Mouse (Mus musculus) thymus, postnatal 14 days (tissue): ENCODE results near the gene Tnfsfm13.

ENCODE experiments used
- DNase-seq: peaks from one replicate; pipeline ENCODE4 v3.0.0; 2021

The Tnfsfm13 gene

GRCm38 (mm10) chr11:69695361-69696181, at the start of gene Tnfsfm13, which contains the start of gene Tnfsf12:
TSS of gene Tnfsfm13 (minus strand) at chr11:69696098.
TSS of gene Tnfsf12 (minus strand) at chr11:69695849.
- DNase-seq = no peak

GRCm38 (mm10) chr11:69731408-69731807, 35.5 kb upstream of the Tnfsfm13 start:
- DNase-seq = peak; percentile 14

GRCm38 (mm10) chr11:69729063-69729462, 33.2 kb upstream of the Tnfsfm13 start:
- DNase-seq = peak; percentile 78

GRCm38 (mm10) chr11:69725951-69726350, 30.1 kb upstream of the Tnfsfm13 start:
- no peak for DNase-seq

GRCm38 (mm10) chr11:69723074-69723473, 27.2 kb upstream of the Tnfsfm13 start:
- no peak for DNase-seq

- no peak for DNase-seq
Measured at GRCm38 (mm10) chr11:69720852-69721251, 25.0 kb upstream of the Tnfsfm13 start.

GRCm38 (mm10) chr11:69719423-69719822, 23.5 kb upstream of the Tnfsfm13 start:
- no peak for DNase-seq

- no peak for DNase-seq
Measured at GRCm38 (mm10) chr11:69718661-69719060, 22.8 kb upstream of the Tnfsfm13 start.

- DNase-seq = no peak
Measured at GRCm38 (mm10) chr11:69716953-69717352, 21.1 kb upstream of the Tnfsfm13 start.

- no peak for DNase-seq
Measured at GRCm38 (mm10) chr11:69715929-69716328, 20.0 kb upstream of the Tnfsfm13 start.

GRCm38 (mm10) chr11:69715482-69715881, 19.6 kb upstream of the Tnfsfm13 start:
- DNase-seq = no peak

GRCm38 (mm10) chr11:69714636-69715329, 18.9 kb upstream of the Tnfsfm13 start:
- no peak for DNase-seq

GRCm38 (mm10) chr11:69712954-69713672, 17.2 kb upstream of the Tnfsfm13 start:
- DNase-seq = no peak

- no peak for DNase-seq
Measured at GRCm38 (mm10) chr11:69711082-69711481, 15.2 kb upstream of the Tnfsfm13 start.

GRCm38 (mm10) chr11:69710470-69710869, 14.6 kb upstream of the Tnfsfm13 start:
- DNase-seq = no peak

- DNase-seq = no peak
Measured at GRCm38 (mm10) chr11:69709554-69710446, 13.9 kb upstream of the Tnfsfm13 start.

- DNase-seq = no peak
Measured at GRCm38 (mm10) chr11:69708614-69709265, 12.8 kb upstream of the Tnfsfm13 start.

GRCm38 (mm10) chr11:69707873-69708381, 12.0 kb upstream of the Tnfsfm13 start:
- DNase-seq = no peak

- DNase-seq = no peak
Measured at GRCm38 (mm10) chr11:69707480-69707847, 11.6 kb upstream of the Tnfsfm13 start.

GRCm38 (mm10) chr11:69706775-69707479, 11.0 kb upstream of the Tnfsfm13 start:
- no peak for DNase-seq

- no peak for DNase-seq
Measured at GRCm38 (mm10) chr11:69704613-69705010, 8.7 kb upstream of the Tnfsfm13 start.
